Mouse (Mus musculus) limb, embryonic 13.5 days (tissue): ENCODE results near the gene Mob3b. TPM values are rescaled to one million over a fixed set of nuclear protein-coding genes. Genes with fewer than 3 reads are reported as not detected.

Source experiments
- ATAC-seq: fragments of 200-750 bp; cut with Nextera tagmentation; 2 replicates; pipeline ENCODE4 v1.8.0; 2017; ENCODE audit warnings: low read depth, moderate number of reproducible peaks, moderate TSS enrichment; ENCODE audit not compliant: low FRiP score
- H3K27ac ChIP-seq: fragments of 300-500 bp; sonication (generic); 2 replicates; pipeline ENCODE4 v1.5.1; 2015; ENCODE audit warnings: inconsistent platforms, mild to moderate bottlenecking, moderate library complexity
- H3K27me3 ChIP-seq: fragments of 300-500 bp; sonication (generic); 2 replicates; pipeline ENCODE4 v1.6.1; 2015; ENCODE audit warnings: mild to moderate bottlenecking, inconsistent platforms
- H3K36me3 ChIP-seq: fragments of 300-500 bp; sonication (generic); 2 replicates; pipeline ENCODE4 v1.6.1; 2015; ENCODE audit warnings: inconsistent platforms, mild to moderate bottlenecking, moderate library complexity
- H3K4me1 ChIP-seq: fragments of 300-500 bp; sonication (generic); 2 replicates; pipeline ENCODE4 v1.6.1; 2015; ENCODE audit warnings: inconsistent platforms
- H3K4me2 ChIP-seq: fragments of 300-500 bp; sonication (generic); replicated peaks from 2 replicates; pipeline ENCODE4 v1.6.1; 2015; ENCODE audit warnings: inconsistent platforms, mild to moderate bottlenecking, moderate library complexity
- H3K4me3 ChIP-seq: fragments of 300-500 bp; sonication (generic); 2 replicates; pipeline ENCODE4 v1.5.1; 2015; ENCODE audit warnings: moderate library complexity, mild to moderate bottlenecking, inconsistent platforms
- H3K9ac ChIP-seq: fragments of 300-500 bp; sonication (generic); 2 replicates; pipeline ENCODE4 v1.6.1; 2015; ENCODE audit warnings: mild to moderate bottlenecking, inconsistent platforms
- H3K9me3 ChIP-seq: fragments of 300-500 bp; sonication (generic); 2 replicates; pipeline ENCODE4 v1.6.1; 2016; ENCODE audit warnings: inconsistent platforms
- WGBS: fragments of 180-500 bp; shearing (Covaris S2); methylation state at CpG from one replicate; pipeline ENCODE4 v1.1.7; 2015; 5-methylcytosine and 5-hydroxymethylcytosine counted together
- polyA plus RNA-seq: library from polyadenylated mRNA; unstranded; fragments of >200 nt; fragmentation: Nextera tagmentation; extraction: Ambion mirVana; gene quantifications from 2 replicates; pipeline ENCODE4 v1.2.1, GENCODE M21; 2015

Gene Mob3b
- polyA plus RNA-seq, 1 experiment from 2014 or later = 13.5 TPM

- H3K9ac ChIP-seq = no peak overlapping the region
- H3K4me2 ChIP-seq = no peak overlapping the region
- H3K9me3 ChIP-seq = no peaks in the 10 kb centered on the region
- no peaks in the 10 kb centered on the region for H3K36me3 ChIP-seq
- H3K27me3 ChIP-seq = no peaks in the 10 kb centered on the region
- no peak for ATAC-seq
- H3K4me3 ChIP-seq = no peak overlapping the region
- H3K4me1 ChIP-seq = peaks cover 4% of the 10 kb centered on the region
- 80% methylated on average over 14 of the region's 14 CpGs for WGBS
- H3K27ac ChIP-seq = no peak overlapping the region
Observed at GRCm38 (mm10) chr4:35105115-35105773, 52.0 kb downstream of the Mob3b start.

GRCm38 (mm10) chr4:35101201-35101600, 56.1 kb downstream of the Mob3b start:
- no peak for ATAC-seq
- Histone ChIP-seq H3K4me2 (no peak overlapping the region), H3K4me3 (no peak overlapping the region), H3K9ac (no peak overlapping the region), H3K27me3 (no peaks in the 10 kb centered on the region), H3K9me3 (no peaks in the 10 kb centered on the region), H3K36me3 (no peaks in the 10 kb centered on the region), H3K27ac (no peak overlapping the region; the same call in 1 of the 2 replicates), H3K4me1 (peaks cover 16% of the 10 kb centered on the region)
- 30% methylated on average over 7 of the region's 7 CpGs for WGBS

- peak overlapping the region; percentile 51; the same call in 1 of the 2 replicates for H3K9ac ChIP-seq
- whole genome bisulfite sequencing = 8% methylated on average over 29 of the region's 29 CpGs
Observed at GRCm38 (mm10) chr4:35099865-35100780, 57.2 kb downstream of the Mob3b start.

GRCm38 (mm10) chr4:35099210-35099864, 57.9 kb downstream of the Mob3b start:
- Histone ChIP-seq H3K36me3 (no peaks in the 10 kb centered on the region), H3K9ac (peak overlapping the region; percentile 51; the same call in 1 of the 2 replicates), H3K27ac (0 out of 2 replicates have a peak overlapping the region, but pooled peaks have one; percentile 33), H3K4me1 (peaks cover 16% of the 10 kb centered on the region), H3K4me3 (peak overlapping the region; percentile 43), H3K9me3 (no peaks in the 10 kb centered on the region), H3K27me3 (no peaks in the 10 kb centered on the region), H3K4me2 (peak overlapping the region; percentile 63)
- 0 out of 2 replicates have a peak, but pooled peaks have one; percentile 45 for ATAC-seq
- 21% methylated on average over 17 of the region's 17 CpGs for WGBS

More at GRCm38 (mm10) chr4:35099865-35100780, 57.2 kb downstream of the Mob3b start:
- Histone ChIP-seq H3K27me3 (no peaks in the 10 kb centered on the region), H3K9me3 (no peaks in the 10 kb centered on the region), H3K4me1 (peaks cover 16% of the 10 kb centered on the region), H3K4me2 (peak overlapping the region; percentile 63), H3K36me3 (no peaks in the 10 kb centered on the region), H3K4me3 (peak overlapping the region; percentile 43), H3K27ac (peak overlapping the region; percentile 34; the same call in 1 of the 2 replicates)
- peak; percentile 90 for ATAC-seq

- no peak overlapping the region for H3K27ac ChIP-seq
- no peaks in the 10 kb centered on the region for H3K27me3 ChIP-seq
- no peaks in the 10 kb centered on the region for H3K9me3 ChIP-seq
- no peaks in the 10 kb centered on the region for H3K36me3 ChIP-seq
- H3K9ac ChIP-seq = no peak overlapping the region
- H3K4me1 ChIP-seq = peaks cover 16% of the 10 kb centered on the region
- H3K4me3 ChIP-seq = no peak overlapping the region
- 87% methylated on average over 6 of the region's 6 CpGs for WGBS
- H3K4me2 ChIP-seq = no peak overlapping the region; the same call in 1 of the 2 replicates
- ATAC-seq = no peak
Observed at GRCm38 (mm10) chr4:35098552-35098951, 58.7 kb downstream of the Mob3b start.

- 76% methylated on average over 28 of the region's 28 CpGs for WGBS
Observed at GRCm38 (mm10) chr4:35096226-35097175, 60.8 kb downstream of the Mob3b start.

GRCm38 (mm10) chr4:35092457-35092856, 64.8 kb downstream of the Mob3b start:
- no peaks in the 10 kb centered on the region for H3K4me1 ChIP-seq
- ATAC-seq = no peak
- H3K9me3 ChIP-seq = no peaks in the 10 kb centered on the region
- no peak overlapping the region for H3K27ac ChIP-seq
- H3K27me3 ChIP-seq = no peaks in the 10 kb centered on the region
- H3K9ac ChIP-seq = no peak overlapping the region
- no peaks in the 10 kb centered on the region for H3K36me3 ChIP-seq
- no peak overlapping the region for H3K4me3 ChIP-seq
- no peak overlapping the region for H3K4me2 ChIP-seq
- 62% methylated on average over 3 of the region's 3 CpGs for WGBS

More at GRCm38 (mm10) chr4:35096226-35097175, 60.8 kb downstream of the Mob3b start:
- no peak overlapping the region for H3K9ac ChIP-seq
- no peaks in the 10 kb centered on the region for H3K36me3 ChIP-seq
- no peaks in the 10 kb centered on the region for H3K27me3 ChIP-seq
- no peak for ATAC-seq
- no peak overlapping the region for H3K27ac ChIP-seq
- peaks cover 16% of the 10 kb centered on the region for H3K4me1 ChIP-seq
- no peak overlapping the region for H3K4me3 ChIP-seq
- no peaks in the 10 kb centered on the region for H3K9me3 ChIP-seq
- no peak overlapping the region for H3K4me2 ChIP-seq

GRCm38 (mm10) chr4:35091157-35091784, 66.0 kb downstream of the Mob3b start:
- Histone ChIP-seq H3K27me3 (no peaks in the 10 kb centered on the region), H3K4me1 (peaks cover 5% of the 10 kb centered on the region), H3K4me2 (no peak overlapping the region), H3K36me3 (no peaks in the 10 kb centered on the region), H3K4me3 (no peak overlapping the region), H3K9ac (no peak overlapping the region), H3K9me3 (no peaks in the 10 kb centered on the region), H3K27ac (no peak overlapping the region)
- ATAC-seq = no peak
- 89% methylated on average over 13 of the region's 13 CpGs for WGBS

- peaks cover 20% of the 10 kb centered on the region for H3K4me1 ChIP-seq
- ATAC-seq = no peak
Observed at GRCm38 (mm10) chr4:35089321-35090316, 67.7 kb downstream of the Mob3b start.

More at GRCm38 (mm10) chr4:35089321-35090316, 67.7 kb downstream of the Mob3b start:
- no peak overlapping the region for H3K4me3 ChIP-seq
- H3K27ac ChIP-seq = no peak overlapping the region
- no peaks in the 10 kb centered on the region for H3K36me3 ChIP-seq
- WGBS = 73% methylated on average over 14 of the region's 14 CpGs
- no peak overlapping the region for H3K9ac ChIP-seq
- no peaks in the 10 kb centered on the region for H3K9me3 ChIP-seq
- no peaks in the 10 kb centered on the region for H3K27me3 ChIP-seq
- H3K4me2 ChIP-seq = no peak overlapping the region
